Mouse (Mus musculus): ENCODE data around the gene Ccl2.

Gene Ccl2

DNA sequence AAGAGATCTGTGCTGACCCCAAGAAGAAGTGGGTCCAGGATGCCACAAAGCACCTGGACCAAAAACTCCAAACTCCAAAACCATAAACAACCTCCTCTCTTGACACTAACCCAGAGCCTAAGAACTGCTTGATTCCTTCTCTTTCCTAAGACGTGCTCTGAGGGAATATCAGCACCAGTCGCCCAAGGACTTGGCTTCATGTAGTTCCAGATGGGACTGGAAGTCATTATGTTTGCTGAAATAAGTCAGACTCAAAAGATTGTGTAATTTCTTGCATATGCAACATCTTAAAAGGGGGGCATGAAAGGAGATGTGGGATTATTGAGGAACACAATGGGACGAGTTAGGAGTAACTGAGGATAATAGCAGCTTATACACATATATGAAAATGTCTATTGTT, 26.9 kb downstream of the Ccl2 start:
- Histone ChIP-seq H3K27me3 (ENCODE audit: control insufficient read depth, insufficient read depth, low read length, poor library complexity, severe bottlenecking) (no peaks in the 10 kb centered on the region), H3K36me3 (ENCODE audit: control insufficient read depth, insufficient read depth, low read length, poor library complexity, severe bottlenecking) (no peaks in the 10 kb centered on the region)
- no peak for DNase-seq (ENCODE audit: low read depth, low spot score)

DNA sequence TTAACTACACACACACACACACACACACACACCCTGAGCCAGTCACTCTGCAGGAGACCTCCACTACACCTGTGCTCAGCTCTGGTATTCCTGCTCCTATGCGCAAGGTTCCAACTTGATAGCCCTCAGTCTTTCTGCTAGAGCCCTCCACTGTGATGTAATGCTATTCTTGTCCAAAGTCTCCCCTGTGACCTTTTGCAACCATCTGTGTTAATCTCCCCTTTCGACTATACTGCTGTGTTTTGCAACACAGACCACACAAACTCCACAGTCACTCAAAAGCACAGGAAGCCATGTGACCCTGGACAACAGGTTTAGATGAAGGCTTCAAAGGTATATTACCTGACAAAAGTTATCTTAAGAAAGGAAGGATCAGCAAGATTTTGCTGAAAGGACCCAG, 28.1 kb downstream of the Ccl2 start:
- Histone ChIP-seq H3K27me3 (ENCODE audit: control insufficient read depth, insufficient read depth, low read length, poor library complexity, severe bottlenecking) (no peaks in the 10 kb centered on the region), H3K36me3 (ENCODE audit: control insufficient read depth, insufficient read depth, low read length, poor library complexity, severe bottlenecking) (no peaks in the 10 kb centered on the region)
- no peak for DNase-seq (ENCODE audit: low read depth, low spot score)

DNA sequence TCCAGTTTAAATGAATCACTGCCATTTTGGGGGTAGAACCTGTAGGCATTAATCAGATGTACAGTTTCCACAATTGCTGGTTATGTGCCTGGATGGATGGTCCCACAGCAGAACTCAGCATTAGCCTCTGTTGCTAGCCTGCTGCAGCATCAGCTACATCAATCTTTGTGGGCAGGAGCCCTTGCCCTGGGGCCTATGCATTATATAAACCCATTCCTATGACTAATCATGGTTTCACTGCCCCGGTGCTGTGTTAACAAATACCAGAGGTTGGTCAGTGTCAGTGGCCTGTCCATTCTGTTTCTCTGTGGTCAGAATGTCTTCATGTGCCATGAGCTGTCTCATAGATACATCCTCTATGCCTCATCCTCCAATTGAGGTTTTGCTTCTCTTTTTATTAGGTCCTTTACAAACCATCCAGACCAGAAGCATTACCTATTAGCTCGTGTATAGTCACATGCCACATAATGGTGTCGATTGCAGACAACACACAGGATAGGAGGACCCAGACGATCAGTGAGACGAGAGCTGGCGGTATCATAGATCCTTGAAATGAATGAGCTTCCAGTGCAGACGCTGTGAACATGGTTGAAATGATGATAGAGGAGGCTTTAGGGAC, 31.7 kb downstream of the Ccl2 start:
- DNase-seq (ENCODE audit: low read depth, low spot score): no peak
- Histone ChIP-seq H3K36me3 (ENCODE audit: control insufficient read depth, insufficient read depth, low read length, poor library complexity, severe bottlenecking) (no peaks in the 10 kb centered on the region), H3K27me3 (ENCODE audit: control insufficient read depth, insufficient read depth, low read length, poor library complexity, severe bottlenecking) (no peaks in the 10 kb centered on the region)

- no peak for DNase-seq (ENCODE audit: low read depth, low spot score)
- H3K27me3 ChIP-seq (ENCODE audit: control insufficient read depth, insufficient read depth, low read length, poor library complexity, severe bottlenecking): no peaks in the 10 kb centered on the region
- H3K36me3 ChIP-seq (ENCODE audit: control insufficient read depth, insufficient read depth, low read length, poor library complexity, severe bottlenecking): no peaks in the 10 kb centered on the region
Measured at GRCm38 (mm10) chr11:82071076-82071475, 35.7 kb downstream of the Ccl2 start.

DNA sequence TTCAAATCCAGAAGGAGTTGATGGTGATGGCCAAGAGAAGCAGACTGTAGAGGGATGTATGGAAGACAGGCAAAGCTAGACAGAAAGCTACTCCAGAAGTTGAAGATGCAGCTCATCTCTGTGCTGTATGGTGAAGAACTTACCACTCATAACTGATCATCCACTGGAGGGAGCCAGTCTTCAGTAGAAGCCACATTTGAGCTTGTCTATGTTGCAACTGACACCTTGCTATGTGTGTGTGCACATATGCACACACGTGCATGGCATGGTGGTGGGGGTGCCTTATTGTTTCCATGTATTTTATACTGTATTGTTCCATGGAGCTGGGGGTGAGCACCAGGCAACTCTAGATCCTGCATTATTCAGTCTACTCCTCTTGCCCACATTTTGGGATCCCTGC, 37.0 kb downstream of the Ccl2 start:
- DNase-seq (ENCODE audit: low read depth, low spot score): no peak
- Histone ChIP-seq H3K36me3 (ENCODE audit: control insufficient read depth, insufficient read depth, low read length, poor library complexity, severe bottlenecking) (no peaks in the 10 kb centered on the region), H3K27me3 (ENCODE audit: control insufficient read depth, insufficient read depth, low read length, poor library complexity, severe bottlenecking) (no peaks in the 10 kb centered on the region)

DNA sequence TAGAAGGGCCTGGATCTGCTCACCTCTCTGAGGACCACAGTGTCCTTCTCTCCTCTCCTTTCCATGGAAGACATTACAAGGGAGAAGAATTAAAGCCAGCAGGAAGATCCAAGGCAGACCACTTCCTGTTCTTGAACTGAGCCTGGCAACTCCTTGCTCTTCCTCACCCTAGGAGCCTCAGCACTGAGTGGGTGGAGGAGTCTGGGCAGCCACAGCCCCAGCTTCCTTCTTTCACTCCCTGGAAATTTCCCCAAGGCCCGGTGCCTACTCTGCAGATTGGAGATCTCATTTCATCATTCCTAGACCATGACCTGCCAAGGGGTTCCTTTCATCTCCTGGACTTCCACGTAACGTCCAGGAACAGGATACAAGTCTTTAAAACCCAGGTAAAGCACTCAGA, 37.6 kb downstream of the Ccl2 start:
- no peak for DNase-seq (ENCODE audit: low read depth, low spot score)
- Histone ChIP-seq H3K36me3 (ENCODE audit: control insufficient read depth, insufficient read depth, low read length, poor library complexity, severe bottlenecking) (no peaks in the 10 kb centered on the region), H3K27me3 (ENCODE audit: control insufficient read depth, insufficient read depth, low read length, poor library complexity, severe bottlenecking) (no peaks in the 10 kb centered on the region)

GRCm38 (mm10) chr11:82073686-82074085, 38.3 kb downstream of the Ccl2 start:
- no peak for DNase-seq (ENCODE audit: low read depth, low spot score)
- no peaks in the 10 kb centered on the region for H3K27me3 ChIP-seq (ENCODE audit: control insufficient read depth, insufficient read depth, low read length, poor library complexity, severe bottlenecking)
- H3K36me3 ChIP-seq (ENCODE audit: control insufficient read depth, insufficient read depth, low read length, poor library complexity, severe bottlenecking): no peaks in the 10 kb centered on the region

- H3K27me3 ChIP-seq (ENCODE audit: control insufficient read depth, insufficient read depth, low read length, poor library complexity, severe bottlenecking): no peaks in the 10 kb centered on the region
- DNase-seq (ENCODE audit: low read depth, low spot score): no peak
- no peaks in the 10 kb centered on the region for H3K36me3 ChIP-seq (ENCODE audit: control insufficient read depth, insufficient read depth, low read length, poor library complexity, severe bottlenecking)
Measured at GRCm38 (mm10) chr11:82077031-82077430, 41.7 kb downstream of the Ccl2 start.

DNA sequence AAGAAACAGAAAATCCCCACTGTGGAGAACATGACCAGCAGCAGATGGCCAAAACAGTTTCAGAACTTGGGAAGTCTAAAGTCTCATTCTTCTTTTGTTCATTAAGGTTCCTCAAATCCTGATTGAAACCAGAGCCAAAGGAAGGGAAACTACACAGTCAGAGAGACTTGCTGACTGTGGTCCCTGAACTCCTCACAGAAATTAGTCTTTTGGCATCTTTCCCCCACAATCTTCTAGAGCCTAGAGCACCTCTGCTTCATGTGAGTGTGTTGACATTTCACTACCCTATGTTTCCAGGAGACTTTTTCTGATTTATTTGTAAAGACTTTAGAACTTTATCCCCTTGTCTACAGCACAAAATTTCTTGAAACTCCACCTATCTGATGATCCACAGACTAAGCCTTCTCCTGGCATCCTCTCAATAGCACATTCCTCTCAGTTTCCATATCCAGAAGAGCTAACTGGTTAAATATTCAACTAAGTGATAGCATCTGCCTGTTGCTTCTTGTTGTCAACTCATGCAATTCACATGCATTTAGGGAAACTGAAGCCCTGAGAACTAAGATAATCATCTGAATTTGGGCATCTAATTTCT, 42.9 kb downstream of the Ccl2 start:
- no peaks in the 10 kb centered on the region for H3K27me3 ChIP-seq (ENCODE audit: control insufficient read depth, insufficient read depth, low read length, poor library complexity, severe bottlenecking)
- H3K36me3 ChIP-seq (ENCODE audit: control insufficient read depth, insufficient read depth, low read length, poor library complexity, severe bottlenecking): no peaks in the 10 kb centered on the region
- no peak for DNase-seq (ENCODE audit: low read depth, low spot score)

- no peaks in the 10 kb centered on the region for H3K36me3 ChIP-seq (ENCODE audit: control insufficient read depth, insufficient read depth, low read length, poor library complexity, severe bottlenecking)
Measured at GRCm38 (mm10) chr11:82080865-82081264, 45.5 kb downstream of the Ccl2 start.

DNA sequence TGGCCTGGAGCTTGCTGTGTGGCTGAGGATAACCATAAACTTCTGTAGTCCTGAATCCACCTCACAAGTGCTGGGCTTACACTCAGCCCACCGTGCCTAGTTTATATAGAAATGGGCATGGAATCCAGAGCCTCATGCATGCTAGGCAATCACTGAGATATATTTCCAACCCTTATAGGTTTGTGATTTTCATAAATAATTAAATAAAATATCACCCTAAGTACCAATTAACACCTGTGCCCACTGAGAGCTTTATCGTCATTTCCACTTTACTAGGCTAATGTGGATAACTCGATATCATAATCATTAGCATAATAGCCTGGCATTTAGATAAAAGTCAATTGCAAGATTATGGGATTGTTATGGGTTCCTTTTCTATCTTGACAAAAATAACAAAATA, 49.0 kb downstream of the Ccl2 start:
- H3K27me3 ChIP-seq (ENCODE audit: control insufficient read depth, insufficient read depth, low read length, poor library complexity, severe bottlenecking): no peaks in the 10 kb centered on the region
- no peaks in the 10 kb centered on the region for H3K36me3 ChIP-seq (ENCODE audit: control insufficient read depth, insufficient read depth, low read length, poor library complexity, severe bottlenecking)
- DNase-seq (ENCODE audit: low read depth, low spot score): no peak

More at GRCm38 (mm10) chr11:82080865-82081264, 45.5 kb downstream of the Ccl2 start:
- H3K27me3 ChIP-seq (ENCODE audit: control insufficient read depth, insufficient read depth, low read length, poor library complexity, severe bottlenecking): no peaks in the 10 kb centered on the region
- DNase-seq (ENCODE audit: low read depth, low spot score): no peak

All from splenic B cell, adult 2 months (primary cell).